Mouse (Mus musculus) heart, embryonic 10.5 days (tissue): ENCODE data around the gene Slc27a2. TPM values are rescaled to one million over a fixed set of nuclear protein-coding genes. Genes with fewer than 3 reads are reported as not detected.
"Not testable (repeated sequence)": the region's sequence is repeated elsewhere in the genome, so short reads cannot be mapped to it uniquely, and the experiment has no call there.

Experiments
- DNase-seq: peaks from one replicate; pipeline ENCODE4 v3.0.0-alpha.2; 2017; ENCODE audit warnings: low spot score
- H3K27ac ChIP-seq: fragments of 300-500 bp; sonication (generic); 2 replicates; pipeline ENCODE4 v1.5.1; 2016; ENCODE audit warnings: mild to moderate bottlenecking
- H3K27me3 ChIP-seq: fragments of 300-500 bp; sonication (generic); 2 replicates; pipeline ENCODE4 v1.6.1; 2016; ENCODE audit warnings: mild to moderate bottlenecking; ENCODE audit not compliant: poor library complexity, insufficient read depth, severe bottlenecking
- H3K36me3 ChIP-seq: fragments of 300-500 bp; sonication (generic); 2 replicates; pipeline ENCODE4 v1.6.1; 2016; ENCODE audit warnings: mild to moderate bottlenecking, moderate library complexity
- H3K4me1 ChIP-seq: fragments of 300-500 bp; sonication (generic); 2 replicates; pipeline ENCODE4 v1.6.1; 2016; ENCODE audit warnings: mild to moderate bottlenecking
- H3K4me3 ChIP-seq: fragments of 300-500 bp; sonication (generic); 2 replicates; pipeline ENCODE4 v1.5.1; 2016; ENCODE audit warnings: mild to moderate bottlenecking, moderate library complexity
- H3K9me3 ChIP-seq: fragments of 300-500 bp; sonication (generic); 2 replicates; pipeline ENCODE4 v1.6.1; 2016; ENCODE audit warnings: mild to moderate bottlenecking, moderate library complexity
- WGBS: fragments of 180-500 bp; shearing (Covaris S2); methylation state at CpG from one replicate; pipeline ENCODE4 v1.1.7; 2016; 5-methylcytosine and 5-hydroxymethylcytosine counted together
- polyA plus RNA-seq: library from polyadenylated mRNA; unstranded; fragments of >200 nt; fragmentation: Nextera tagmentation; extraction: Ambion mirVana; gene quantifications from 2 replicates; pipeline ENCODE4 v1.2.1, GENCODE M21; 2016

The Slc27a2 gene
- polyA plus RNA-seq, 1 experiment from 2014 or later: 2.7 TPM

GRCm38 (mm10) chr2:126597279-126598241 lies 45.4 kb downstream of the Slc27a2 start:
- no peaks in the 10 kb centered on the region for H3K9me3 ChIP-seq
- no peak overlapping the region for H3K4me3 ChIP-seq
- DNase-seq: no peak
- no peak overlapping the region for H3K27ac ChIP-seq
- peaks cover 5% of the 10 kb centered on the region; the same call in 1 of the 2 replicates for H3K4me1 ChIP-seq
- WGBS: 74% methylated on average over 20 of the region's 20 CpGs
- no peaks in the 10 kb centered on the region; the same call in 1 of the 2 replicates for H3K27me3 ChIP-seq
- H3K36me3 ChIP-seq: no peaks in the 10 kb centered on the region

GRCm38 (mm10) chr2:126598359-126598758 lies 46.2 kb downstream of the Slc27a2 start:
- H3K9me3 ChIP-seq: no peaks in the 10 kb centered on the region
- no peak overlapping the region for H3K27ac ChIP-seq
- 62% methylated on average over 2 of the region's 2 CpGs for WGBS
- no peaks in the 10 kb centered on the region for H3K36me3 ChIP-seq
- no peak for DNase-seq
- no peak overlapping the region for H3K4me3 ChIP-seq
- peaks cover 5% of the 10 kb centered on the region; the same call in 1 of the 2 replicates for H3K4me1 ChIP-seq
- no peaks in the 10 kb centered on the region; the same call in 1 of the 2 replicates for H3K27me3 ChIP-seq

GRCm38 (mm10) chr2:126599005-126599404 lies 46.8 kb downstream of the Slc27a2 start:
- Histone ChIP-seq H3K36me3 (no peaks in the 10 kb centered on the region), H3K27ac (no peak overlapping the region), H3K4me3 (no peak overlapping the region), H3K9me3 (no peaks in the 10 kb centered on the region), H3K27me3 (no peaks in the 10 kb centered on the region; the same call in 1 of the 2 replicates), H3K4me1 (peaks cover 5% of the 10 kb centered on the region; the same call in 1 of the 2 replicates)
- DNase-seq: no peak
- 7% methylated on average over 3 of the region's 3 CpGs for WGBS

- no peak for DNase-seq
- H3K27ac ChIP-seq: no peak overlapping the region
- H3K36me3 ChIP-seq: no peaks in the 10 kb centered on the region
- 0 out of 2 replicates have a peak, but pooled peaks cover 5% of the 10 kb centered on the region for H3K4me1 ChIP-seq
- H3K4me3 ChIP-seq: no peak overlapping the region
- 82% methylated on average over 14 of the region's 14 CpGs for WGBS
- no peaks in the 10 kb centered on the region; the same call in 1 of the 2 replicates for H3K27me3 ChIP-seq
- no peaks in the 10 kb centered on the region for H3K9me3 ChIP-seq
Measured at GRCm38 (mm10) chr2:126600533-126600932, 48.3 kb downstream of the Slc27a2 start.

GRCm38 (mm10) chr2:126601918-126602600 lies 49.9 kb downstream of the Slc27a2 start:
- Histone ChIP-seq H3K9me3 (no peaks in the 10 kb centered on the region), H3K36me3 (no peaks in the 10 kb centered on the region), H3K4me1 (peaks cover 5% of the 10 kb centered on the region; the same call in 1 of the 2 replicates), H3K27me3 (peaks cover 6% of the 10 kb centered on the region; the same call in 1 of the 2 replicates), H3K27ac (no peak overlapping the region), H3K4me3 (no peak overlapping the region)
- no peak for DNase-seq
- WGBS: 83% methylated on average over 14 of the region's 14 CpGs

GRCm38 (mm10) chr2:126606061-126606687 lies 54.0 kb downstream of the Slc27a2 start:
- Histone ChIP-seq H3K9me3 (no peaks in the 10 kb centered on the region), H3K27ac (no peak overlapping the region), H3K36me3 (no peaks in the 10 kb centered on the region), H3K27me3 (0 out of 2 replicates have a peak, but pooled peaks cover 6% of the 10 kb centered on the region), H3K4me3 (no peak overlapping the region), H3K4me1 (peaks cover 6% of the 10 kb centered on the region)
- DNase-seq: no peak
- WGBS: 70% methylated on average over 15 of the region's 15 CpGs

GRCm38 (mm10) chr2:126606688-126607062 lies 54.5 kb downstream of the Slc27a2 start:
- H3K4me3 ChIP-seq: no peak overlapping the region
- WGBS: 26% methylated on average over 4 of the region's 4 CpGs
- H3K4me1 ChIP-seq: peaks cover 6% of the 10 kb centered on the region
- no peak overlapping the region for H3K27ac ChIP-seq
- no peaks in the 10 kb centered on the region for H3K36me3 ChIP-seq
- H3K9me3 ChIP-seq: no peaks in the 10 kb centered on the region
- H3K27me3 ChIP-seq: 0 out of 2 replicates have a peak, but pooled peaks cover 6% of the 10 kb centered on the region
- no peak for DNase-seq

- DNase-seq: no peak
- 0 out of 2 replicates have a peak overlapping the region, but pooled peaks have one; percentile 47 for H3K27ac ChIP-seq
- H3K36me3 ChIP-seq: no peaks in the 10 kb centered on the region
- 42% methylated on average over 10 of the region's 10 CpGs for WGBS
- H3K27me3 ChIP-seq: 0 out of 2 replicates have a peak, but pooled peaks cover 6% of the 10 kb centered on the region
- H3K4me3 ChIP-seq: no peak overlapping the region
- H3K9me3 ChIP-seq: no peaks in the 10 kb centered on the region
- H3K4me1 ChIP-seq: peaks cover 6% of the 10 kb centered on the region
Measured at GRCm38 (mm10) chr2:126607553-126608203, 55.5 kb downstream of the Slc27a2 start.

GRCm38 (mm10) chr2:126609600-126609999 lies 57.4 kb downstream of the Slc27a2 start:
- not testable (repeated sequence) for H3K9me3 ChIP-seq, H3K4me1 ChIP-seq, H3K27me3 ChIP-seq, H3K4me3 ChIP-seq, H3K36me3 ChIP-seq, H3K27ac ChIP-seq, DNase-seq
- 47% methylated on average over 12 of the region's 12 CpGs for WGBS

- WGBS: 81% methylated on average over 3 of the region's 3 CpGs
- Histone ChIP-seq H3K36me3 (no peaks in the 10 kb centered on the region), H3K4me1 (peaks cover 21% of the 10 kb centered on the region), H3K27me3 (no peaks in the 10 kb centered on the region), H3K4me3 (no peak overlapping the region), H3K9me3 (no peaks in the 10 kb centered on the region), H3K27ac (no peak overlapping the region)
- no peak for DNase-seq
Measured at GRCm38 (mm10) chr2:126615355-126615754, 63.1 kb downstream of the Slc27a2 start.

- WGBS: 13% methylated on average over 8 of the region's 8 CpGs
- peaks cover 21% of the 10 kb centered on the region for H3K4me1 ChIP-seq
- peak overlapping the region; percentile 31; the same call in 1 of the 2 replicates for H3K4me3 ChIP-seq
- peak overlapping the region; percentile 71 for H3K27ac ChIP-seq
- H3K9me3 ChIP-seq: no peaks in the 10 kb centered on the region
- H3K27me3 ChIP-seq: no peaks in the 10 kb centered on the region
- DNase-seq: peak; percentile 78
- no peaks in the 10 kb centered on the region for H3K36me3 ChIP-seq
Measured at GRCm38 (mm10) chr2:126618470-126619179, 66.4 kb downstream of the Slc27a2 start.
